Comparison of ENCODE assay signal across 16 mouse cellular contexts in the genomic region with DNA sequence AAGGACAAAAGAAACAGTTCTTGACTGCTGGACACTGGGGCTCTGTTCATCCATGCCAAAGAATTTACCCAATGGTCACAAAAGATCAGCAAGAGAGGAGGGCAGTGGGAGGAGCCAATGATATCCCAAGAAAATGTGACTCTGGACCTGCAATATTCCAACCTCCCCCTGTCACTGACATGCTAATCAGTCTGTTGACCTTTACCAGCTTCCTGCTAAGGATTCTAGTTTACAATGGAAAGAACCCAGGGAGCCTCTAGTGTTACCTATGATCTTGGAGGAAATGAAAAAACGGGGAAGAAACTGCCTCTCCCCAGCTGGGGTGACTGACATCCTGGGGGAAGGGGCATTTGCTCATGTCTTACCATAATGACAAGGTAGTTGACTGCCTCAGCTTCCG.
DNase-seq lines count a peak whose midpoint lies in the region.
"Had no signal": no experiment of that assay in that cellular context is flagged by ENCODE, and none has a peak within 500 bp of the region (broad histone marks: within the 10 kb centered on the region; RNA-seq: fewer than 3 reads in every experiment).

No protein-coding gene starts in this region.

- DNase-seq in ES-CJ7 (ENCODE audit: low read depth, low spot score) (peak; percentile 60), R1 (ENCODE audit: low read depth, low spot score) (peak; percentile 93)
- no peak for DNase-seq in heart, adult 11 months
- no peak for DNase-seq in cerebellum, adult 9-10 months
- DNase-seq: adrenal gland, adult 2 months; adrenal gland, adult 8-10 months; adrenal gland, postnatal 10 days; adrenal gland, postnatal 14 days; adrenal gland, postnatal 25 days; adrenal gland, postnatal 36 days; B cell, adult 2 months; cerebellum, adult 11 months; cerebellum, adult 11-12 months; cerebellum, adult 18-20 months; cerebellum, adult 2 months; cerebellum, adult 8-10 months had no signal

Comparison
In these comparisons a context has a peak if more than half of its experiments do, and no peak if none do; other contexts are left out.
1. DNase-seq: peak in ES-CJ7 (single experiment) and R1 (single experiment); none in heart, adult 11 months (single experiment) and cerebellum, adult 9-10 months (single experiment).